Mouse (Mus musculus): ENCODE results near the gene Fbxl18. TPM values are rescaled to one million over a fixed set of nuclear protein-coding genes. Genes with fewer than 3 reads are reported as not detected.

Fbxl18 gene
- 0.84 and 8.3 TPM in 2 replicates for total RNA-seq (2015; ENCODE audit: low replicate concordance)
- total RNA-seq (2017; ENCODE audit: low replicate concordance): 0.56 and 1.4 TPM in 2 replicates

DNA sequence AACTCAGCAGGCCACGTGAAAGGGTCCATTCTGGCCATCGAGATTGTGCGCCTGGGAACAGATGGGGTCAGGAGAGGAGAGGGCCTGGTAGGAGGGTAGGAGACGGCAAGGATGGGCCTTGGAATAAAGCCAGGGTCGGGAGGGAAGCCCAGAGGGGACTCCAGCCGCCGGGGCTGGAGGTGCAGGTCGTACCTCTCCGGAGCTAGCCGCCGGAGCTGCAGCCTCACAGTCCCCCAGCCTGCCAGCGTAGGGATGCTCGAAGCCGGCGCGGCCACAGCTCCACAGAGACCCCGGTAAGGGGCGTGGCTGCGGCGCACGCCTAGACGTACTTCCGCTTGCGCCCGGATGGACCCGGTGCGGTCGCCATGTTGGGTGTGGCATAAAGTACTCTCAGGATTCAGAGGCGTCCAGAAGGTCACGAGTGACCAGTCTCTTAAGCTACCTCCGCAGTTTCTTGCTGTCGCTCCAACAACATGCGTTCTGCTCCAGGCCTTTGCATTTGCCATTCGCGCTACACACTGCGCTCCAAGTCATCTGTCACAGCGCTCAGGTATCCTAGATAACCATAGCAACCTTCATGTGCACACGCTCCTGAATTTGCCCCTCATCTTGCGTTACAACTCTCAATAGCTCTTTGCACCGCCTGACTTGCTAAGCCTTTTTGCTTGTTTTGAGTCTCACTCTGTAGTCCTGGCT lies at the start of gene Fbxl18:
Gene Fbxl18 (minus strand): TSS at position 504 of the 696 bp plus-strand sequence.
- peak; percentile 94 for ATAC-seq (replicated peaks; ENCODE audit: low FRiP score, poor library complexity, severe bottlenecking)

DNA sequence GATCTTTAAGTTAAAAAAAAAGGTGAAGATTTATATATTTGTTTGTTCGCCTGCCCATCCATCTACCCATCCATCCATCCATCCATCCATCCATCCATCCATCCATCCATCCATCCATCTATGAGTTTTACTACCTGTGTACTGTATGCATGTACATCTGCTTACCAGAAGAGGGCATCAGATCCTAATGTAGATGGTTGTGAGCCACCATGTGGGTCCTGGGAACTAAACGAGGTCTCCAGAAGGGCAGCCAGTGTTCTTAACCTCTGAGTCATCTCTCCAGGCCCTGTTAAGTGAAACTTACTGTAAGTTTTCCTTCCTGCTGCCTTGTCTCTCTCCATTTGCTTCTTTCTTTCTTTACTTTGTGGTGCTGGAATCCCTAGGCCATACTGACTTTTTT lies 45.2 kb upstream of the Fbxl18 start:
- no peak for ATAC-seq (replicated peaks; ENCODE audit: low FRiP score, poor library complexity, severe bottlenecking)

DNA sequence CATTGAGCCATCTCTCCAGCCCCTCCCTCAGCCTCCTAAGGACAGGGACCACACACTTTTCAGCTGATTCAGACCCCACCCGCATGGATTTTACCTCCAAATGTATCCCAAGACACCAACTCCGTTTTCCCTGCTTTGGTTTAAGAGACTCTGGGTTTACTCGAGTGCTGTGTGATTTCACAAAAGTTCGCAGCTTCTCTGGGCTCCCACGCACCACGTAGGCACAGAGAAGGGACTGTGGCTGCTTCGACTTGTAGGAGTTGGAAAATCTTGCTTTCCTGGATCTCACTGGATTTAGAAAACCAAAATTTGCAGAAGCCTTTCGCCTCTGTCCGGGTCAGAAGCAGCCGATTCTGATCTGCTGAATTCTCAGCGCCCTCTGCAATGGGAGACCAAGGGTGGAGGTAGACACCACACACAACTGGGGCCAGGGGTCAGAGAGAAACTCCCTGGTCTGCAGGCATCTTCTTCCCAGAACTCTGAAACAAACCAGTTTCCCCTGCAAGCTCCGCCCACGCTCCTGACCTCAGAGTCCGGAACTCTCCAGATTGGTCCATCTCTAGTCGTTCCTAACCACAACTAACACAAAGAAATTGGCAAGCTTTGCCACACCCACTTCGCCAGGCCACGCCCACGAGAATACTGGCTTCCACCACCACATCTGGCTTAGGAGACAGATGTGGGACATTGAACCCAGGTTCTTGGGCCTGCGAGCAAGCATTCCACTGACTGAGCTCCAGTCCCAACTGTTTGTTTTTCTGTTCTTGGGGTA lies 42.9 kb upstream of the Fbxl18 start:
- ATAC-seq (replicated peaks; ENCODE audit: low FRiP score, poor library complexity, severe bottlenecking): no peak

DNA sequence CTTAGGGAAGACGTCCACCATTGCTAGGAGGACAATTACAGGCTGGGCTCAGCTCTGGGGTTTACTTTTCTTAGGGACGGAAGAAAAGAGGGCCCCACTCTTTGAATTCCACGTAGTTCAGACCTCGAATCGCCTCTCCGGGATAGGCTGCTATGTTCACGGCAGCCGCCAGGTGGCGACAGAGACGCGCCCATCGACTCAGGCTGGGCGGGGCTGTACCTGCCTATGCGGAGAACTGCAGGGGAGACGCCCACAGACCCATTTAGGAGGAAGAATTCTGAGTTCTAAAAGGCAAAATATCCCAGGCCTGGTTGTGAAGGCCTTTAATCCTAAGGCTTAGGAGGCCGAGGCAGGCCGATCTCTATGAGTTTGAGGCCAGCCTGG lies 41.1 kb upstream of the Fbxl18 start:
- peak; percentile 73 for ATAC-seq (replicated peaks; ENCODE audit: low FRiP score, poor library complexity, severe bottlenecking)

DNA sequence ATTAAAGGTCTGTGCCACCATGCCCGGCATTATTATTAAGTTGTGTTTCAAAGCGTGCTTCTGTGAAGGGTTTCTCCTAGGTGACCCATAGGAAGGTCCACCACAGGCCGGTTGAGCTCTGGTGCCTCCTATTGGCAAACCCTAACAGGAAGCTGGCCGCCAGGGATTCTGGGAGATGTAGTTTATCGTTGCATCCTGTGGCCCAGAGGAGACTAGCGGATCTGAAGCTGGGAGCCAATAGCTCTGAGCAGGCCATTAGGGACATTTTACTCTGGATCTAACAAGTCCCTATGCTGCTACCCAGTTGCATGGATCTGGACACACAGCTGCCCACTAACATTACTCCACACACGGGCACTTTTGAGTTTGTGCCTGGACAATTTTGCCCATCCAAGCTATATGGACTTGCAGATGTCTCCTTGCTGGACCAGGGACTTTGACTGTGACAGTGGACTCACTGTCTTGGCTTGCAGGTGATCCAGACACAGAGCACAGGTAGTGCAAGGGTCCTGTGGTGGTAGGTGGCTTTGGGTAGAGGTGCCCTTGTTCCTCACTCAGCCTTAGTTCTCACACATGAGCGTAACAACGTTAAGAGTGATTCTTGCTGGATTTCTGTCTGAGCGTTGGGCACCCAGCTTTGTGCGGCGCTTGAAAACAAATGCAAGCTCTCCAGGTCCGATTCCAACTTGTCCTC lies 40.6 kb upstream of the Fbxl18 start:
- ATAC-seq (replicated peaks; ENCODE audit: low FRiP score, poor library complexity, severe bottlenecking): peak; percentile 77

DNA sequence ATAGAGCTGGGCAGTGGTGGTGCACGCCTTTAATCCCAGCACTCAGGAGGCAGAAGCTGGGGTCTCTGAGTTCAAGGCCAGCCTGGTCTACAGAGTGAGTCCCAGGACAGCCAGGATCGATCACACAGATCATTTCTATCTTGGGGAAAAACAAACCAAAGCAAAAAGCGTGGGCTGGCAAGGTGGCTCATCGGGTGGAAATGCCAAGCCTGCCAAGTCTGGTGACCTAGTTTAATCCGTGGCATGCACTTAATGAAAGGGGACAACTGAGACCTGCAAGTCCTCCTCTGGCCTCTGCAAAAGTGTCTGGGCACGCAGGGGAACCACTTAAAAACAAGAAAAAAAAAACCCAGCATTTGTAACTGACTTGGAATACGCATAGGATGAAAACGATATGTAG lies 37.5 kb upstream of the Fbxl18 start:
- ATAC-seq (replicated peaks; ENCODE audit: low FRiP score, poor library complexity, severe bottlenecking): no peak

DNA sequence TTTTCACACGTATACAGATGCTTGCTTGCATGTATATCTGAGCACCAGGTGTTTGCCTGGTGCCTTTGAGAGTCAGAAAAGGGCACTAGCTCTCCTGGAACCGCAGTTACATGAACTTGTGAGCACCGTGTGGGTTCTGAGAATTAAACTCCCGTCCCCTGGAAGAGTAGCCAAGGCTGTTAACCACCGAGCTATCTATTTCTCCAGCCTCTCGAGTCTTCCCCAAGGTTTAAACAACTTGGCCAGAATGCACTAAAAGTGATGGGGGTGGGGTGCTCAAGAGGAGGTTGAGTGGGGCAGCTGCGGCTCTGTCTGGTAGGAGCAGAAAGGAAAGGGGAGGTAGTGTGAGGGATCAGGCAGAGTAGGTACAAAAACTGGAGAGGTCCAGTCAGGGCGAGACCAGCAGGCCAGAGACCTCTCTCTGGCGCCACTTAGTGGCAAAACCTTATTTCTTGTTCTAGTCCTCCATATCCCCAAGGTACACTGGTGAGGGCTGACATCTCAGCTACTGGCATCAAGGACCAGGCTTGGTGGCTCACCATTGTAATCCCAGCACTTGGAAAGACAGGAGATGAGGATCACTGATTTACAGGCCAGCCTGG lies 37.0 kb upstream of the Fbxl18 start:
- ATAC-seq (replicated peaks; ENCODE audit: low FRiP score, poor library complexity, severe bottlenecking): peak; percentile 80

DNA sequence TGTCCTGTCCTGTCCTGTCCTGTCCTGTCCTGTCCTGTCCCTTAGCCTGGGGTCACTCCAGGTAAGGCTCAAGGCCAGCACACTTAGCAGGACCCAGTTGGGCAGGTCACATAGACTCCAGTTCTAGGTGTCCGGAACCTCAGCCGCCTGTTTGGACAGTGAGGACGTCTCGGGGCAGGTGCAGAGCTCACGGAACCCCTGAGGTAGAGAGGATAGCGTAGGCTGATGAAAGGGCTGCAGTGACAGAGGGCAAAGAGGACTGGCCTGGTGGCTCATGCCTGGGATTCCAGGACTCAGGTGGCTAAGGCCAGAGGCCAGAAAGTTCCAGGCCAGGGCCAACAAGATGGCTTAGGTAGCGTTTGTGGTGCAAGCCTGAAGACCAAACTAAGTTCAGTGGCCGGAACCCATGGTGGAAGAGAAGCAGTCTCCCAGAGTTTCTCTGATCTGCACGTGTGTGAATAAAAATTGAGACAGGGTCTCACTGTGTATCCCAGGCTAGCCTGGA lies 36.1 kb upstream of the Fbxl18 start:
- ATAC-seq (replicated peaks; ENCODE audit: low FRiP score, poor library complexity, severe bottlenecking): no peak

DNA sequence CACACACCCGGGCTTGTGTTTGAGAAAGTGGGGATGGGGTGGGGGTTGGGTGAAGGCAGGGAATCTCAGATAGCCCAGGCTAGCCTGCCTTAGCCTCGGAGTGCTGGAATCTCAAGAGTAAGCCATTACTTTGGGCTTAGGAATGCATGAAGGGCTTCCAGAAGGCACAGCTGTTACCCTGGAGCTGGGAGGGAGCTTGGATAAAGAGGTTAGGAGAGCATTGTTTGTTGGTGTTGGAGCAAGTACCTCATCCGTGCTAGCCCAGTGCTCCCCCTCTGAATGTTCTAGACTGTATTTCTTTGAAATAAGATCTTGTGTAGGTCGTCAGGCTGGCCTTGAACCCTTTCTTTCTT lies 34.2 kb upstream of the Fbxl18 start:
- ATAC-seq (replicated peaks; ENCODE audit: low FRiP score, poor library complexity, severe bottlenecking): 0 out of 2 replicates have a peak, but pooled peaks have one; percentile 8

DNA sequence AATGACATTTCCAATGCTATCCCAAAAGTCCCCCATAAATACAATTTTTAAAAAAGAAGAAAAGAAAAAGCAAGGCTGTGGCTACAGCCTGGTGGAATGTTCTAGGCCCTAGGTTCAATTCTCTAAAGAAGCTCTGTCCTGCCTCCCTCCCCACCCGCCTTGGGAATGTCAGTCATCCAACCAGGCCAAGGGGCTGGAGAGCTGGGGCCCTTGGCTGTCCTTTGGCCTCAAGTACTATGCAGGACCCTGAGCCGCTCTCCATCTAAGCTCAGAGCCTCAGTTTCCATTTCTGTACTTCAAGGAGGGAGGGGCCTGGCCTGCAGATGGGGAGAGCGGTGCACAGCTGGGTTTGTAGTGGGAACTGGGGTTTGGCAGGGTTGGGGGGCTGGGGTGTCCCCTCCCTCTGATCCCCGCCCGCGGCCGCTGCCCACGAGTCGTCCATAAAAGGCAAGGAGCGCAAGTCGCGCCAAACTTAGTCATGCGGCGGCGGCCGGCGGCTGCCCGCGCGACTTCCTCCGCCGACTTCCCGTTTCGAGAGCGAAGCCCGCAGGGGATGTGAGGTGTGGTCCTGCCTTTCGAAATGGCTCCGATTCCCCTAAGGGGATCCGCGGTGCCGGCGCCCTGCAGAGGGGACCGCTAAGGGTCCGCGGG lies 33.7 kb upstream of the Fbxl18 start:
- peak; percentile 54 for ATAC-seq (replicated peaks; ENCODE audit: low FRiP score, poor library complexity, severe bottlenecking)

DNA sequence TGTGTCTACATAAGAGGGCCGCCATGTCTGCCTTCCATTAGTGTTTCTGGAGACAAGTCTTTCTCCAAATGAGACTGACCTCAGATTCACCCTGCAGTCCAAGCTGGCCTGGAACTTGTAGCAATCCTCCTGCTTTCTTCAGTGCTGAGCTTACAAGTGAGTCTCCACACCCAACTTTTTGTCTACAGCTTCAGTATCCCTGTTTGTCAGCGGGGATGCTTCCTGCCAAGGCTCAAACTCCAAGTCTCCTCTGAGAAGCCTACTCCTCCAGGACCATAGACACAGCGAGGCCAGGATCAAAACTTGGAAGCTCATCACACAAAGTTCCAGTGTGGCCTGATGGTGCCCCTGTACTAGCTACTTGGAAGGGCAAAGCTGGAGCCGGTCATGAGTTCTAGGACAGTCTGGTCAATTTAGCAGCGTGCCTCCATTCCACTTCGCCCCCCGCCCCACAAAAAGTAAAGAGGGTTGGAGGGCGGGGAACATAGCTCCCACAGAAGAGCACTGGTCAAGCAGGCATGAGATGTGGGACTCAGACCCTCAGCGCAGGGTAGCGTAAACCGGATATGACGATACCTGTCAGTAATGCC lies 32.2 kb upstream of the Fbxl18 start:
- no peak for ATAC-seq (replicated peaks; ENCODE audit: low FRiP score, poor library complexity, severe bottlenecking)

DNA sequence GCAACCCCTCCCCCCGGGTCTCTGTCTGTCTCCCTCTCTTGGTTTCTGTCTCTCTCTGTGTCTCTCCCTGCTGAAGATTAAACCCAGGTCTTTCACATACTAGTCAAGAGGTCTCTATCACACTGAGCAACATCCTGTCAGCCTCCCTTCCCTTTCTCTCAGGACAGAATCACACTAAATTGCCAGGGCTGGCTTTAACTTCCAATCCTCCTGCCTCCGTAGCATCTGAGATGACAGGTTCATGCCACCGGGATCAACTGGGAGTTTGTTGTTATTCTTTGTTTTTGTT lies 31.7 kb upstream of the Fbxl18 start:
- ATAC-seq (replicated peaks; ENCODE audit: low FRiP score, poor library complexity, severe bottlenecking): no peak

DNA sequence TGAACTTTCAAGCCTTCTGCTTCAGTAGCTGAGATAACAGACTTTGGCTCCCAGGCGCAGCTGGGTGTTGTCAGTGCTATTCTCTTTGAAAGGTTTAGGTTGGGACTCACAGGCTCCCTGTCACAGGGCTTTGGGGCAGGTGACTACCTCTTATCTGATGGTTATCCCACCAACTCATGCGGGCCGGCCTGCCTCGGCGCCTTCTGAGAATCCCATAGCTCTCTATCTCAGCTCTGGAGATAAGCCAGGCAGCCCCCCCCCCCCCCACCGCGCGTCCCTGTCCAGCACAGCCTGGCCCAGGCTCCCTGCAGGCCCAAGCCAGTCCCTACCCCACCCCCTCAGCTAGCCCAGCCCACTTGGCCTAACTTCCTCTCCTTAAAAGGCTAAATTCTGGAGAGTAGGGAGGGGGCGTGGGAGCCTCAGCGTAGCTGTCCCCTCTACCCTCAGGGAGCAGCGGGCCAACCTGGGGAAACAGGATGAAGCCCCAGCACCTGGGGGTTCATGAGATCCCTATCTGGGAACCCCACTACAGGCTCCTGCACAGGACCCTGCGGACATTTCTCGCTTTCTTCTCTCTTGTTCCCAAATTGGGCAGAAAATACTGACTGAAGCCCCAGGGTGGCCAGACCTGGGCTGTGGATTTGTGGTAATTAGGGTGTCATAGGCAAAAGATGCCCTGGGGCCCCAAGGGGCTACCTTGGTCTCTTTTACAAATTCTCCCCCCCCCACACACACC lies 31.2 kb upstream of the Fbxl18 start:
- no peak for ATAC-seq (replicated peaks; ENCODE audit: low FRiP score, poor library complexity, severe bottlenecking)

DNA sequence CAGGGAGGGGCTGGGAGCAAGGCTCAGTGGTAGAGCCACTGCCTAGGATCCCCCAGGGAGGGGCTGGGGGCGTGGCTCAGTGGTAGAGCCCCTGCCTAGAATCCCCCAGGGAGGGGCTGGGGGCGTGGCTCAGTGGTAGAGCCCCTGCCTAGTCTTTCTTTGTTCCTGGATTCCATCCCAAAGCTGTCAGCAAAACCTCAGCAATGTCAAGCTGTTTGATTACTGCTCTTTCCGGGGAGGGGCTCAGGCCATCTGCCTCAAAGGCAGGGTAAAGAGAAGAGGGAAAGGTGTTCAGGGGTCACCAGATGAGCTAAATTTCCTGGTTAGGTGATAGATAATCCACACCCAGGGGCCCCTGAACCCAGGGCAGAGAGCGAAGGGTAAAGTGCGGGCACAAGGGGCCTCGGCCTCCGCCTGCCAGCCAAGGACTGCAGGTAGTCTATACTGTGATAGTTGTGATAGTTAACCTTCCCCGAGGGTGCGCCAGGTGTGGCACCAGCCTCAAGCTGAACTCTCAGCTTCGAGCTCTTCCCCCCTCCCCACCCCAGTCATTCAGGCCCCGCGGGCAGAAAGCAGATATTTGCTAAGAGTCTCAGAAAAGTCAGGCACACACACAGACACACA lies 29.2 kb upstream of the Fbxl18 start:
- no peak for ATAC-seq (replicated peaks; ENCODE audit: low FRiP score, poor library complexity, severe bottlenecking)

DNA sequence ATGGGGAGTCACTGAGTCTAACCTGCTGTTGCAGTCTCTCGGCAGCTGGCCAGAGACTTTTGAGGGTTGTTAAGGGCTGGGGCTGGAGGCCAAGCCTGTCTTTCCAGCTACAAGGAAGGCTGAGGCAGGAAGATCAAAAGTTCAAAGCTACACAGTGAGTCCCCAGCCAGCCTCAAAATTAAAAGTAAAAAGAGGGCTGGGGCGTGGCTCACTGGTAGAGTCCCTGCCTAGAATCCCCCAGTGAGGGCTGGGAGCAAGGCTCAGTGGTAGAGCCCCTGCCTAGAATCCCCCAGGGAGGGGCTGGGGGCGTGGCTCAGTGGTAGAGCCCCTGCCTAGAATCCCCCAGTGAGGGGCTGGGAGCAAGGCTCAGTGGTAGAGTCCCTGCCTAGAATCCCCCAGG lies 28.6 kb upstream of the Fbxl18 start:
- no peak for ATAC-seq (replicated peaks; ENCODE audit: low FRiP score, poor library complexity, severe bottlenecking)

DNA sequence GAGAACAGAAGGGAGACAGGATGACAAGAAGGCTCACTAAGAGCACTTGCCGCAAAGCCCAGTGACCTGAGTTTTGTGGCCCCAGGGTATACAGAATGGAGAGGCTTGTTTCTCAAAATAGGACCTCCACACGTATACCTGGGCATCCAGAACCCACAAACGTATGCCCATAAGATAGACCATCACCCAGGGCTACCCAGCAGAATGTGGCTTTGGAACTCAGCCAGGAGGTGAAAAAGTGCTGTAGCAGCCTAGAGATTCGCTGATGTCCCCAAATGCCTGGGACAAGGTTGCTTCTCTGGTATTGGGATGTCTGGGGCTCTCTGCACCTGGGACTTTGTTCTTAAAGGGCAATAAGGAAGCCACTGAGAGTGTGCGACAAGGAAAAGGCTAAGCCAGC lies 27.0 kb upstream of the Fbxl18 start:
- no peak for ATAC-seq (replicated peaks; ENCODE audit: low FRiP score, poor library complexity, severe bottlenecking)

DNA sequence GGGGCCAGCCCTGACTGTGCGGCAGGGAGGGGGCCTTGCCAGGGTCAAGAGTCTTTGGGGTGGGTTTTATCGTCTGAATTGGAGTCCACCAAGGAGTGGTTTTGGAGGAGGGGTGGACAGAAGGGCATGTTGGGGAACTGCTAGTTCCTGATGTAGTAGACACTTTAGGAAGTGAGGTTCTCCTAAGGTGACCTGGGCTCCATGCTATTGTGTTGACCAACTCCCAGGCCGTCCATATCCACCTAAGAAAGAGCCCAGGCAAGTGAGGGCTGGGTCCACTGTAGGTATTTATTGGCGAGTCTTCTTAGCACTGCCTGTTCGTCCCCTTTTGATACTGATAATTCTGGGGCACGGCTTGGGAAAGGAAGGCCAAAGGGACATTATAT lies 25.8 kb upstream of the Fbxl18 start:
- no peak for ATAC-seq (replicated peaks; ENCODE audit: low FRiP score, poor library complexity, severe bottlenecking)

DNA sequence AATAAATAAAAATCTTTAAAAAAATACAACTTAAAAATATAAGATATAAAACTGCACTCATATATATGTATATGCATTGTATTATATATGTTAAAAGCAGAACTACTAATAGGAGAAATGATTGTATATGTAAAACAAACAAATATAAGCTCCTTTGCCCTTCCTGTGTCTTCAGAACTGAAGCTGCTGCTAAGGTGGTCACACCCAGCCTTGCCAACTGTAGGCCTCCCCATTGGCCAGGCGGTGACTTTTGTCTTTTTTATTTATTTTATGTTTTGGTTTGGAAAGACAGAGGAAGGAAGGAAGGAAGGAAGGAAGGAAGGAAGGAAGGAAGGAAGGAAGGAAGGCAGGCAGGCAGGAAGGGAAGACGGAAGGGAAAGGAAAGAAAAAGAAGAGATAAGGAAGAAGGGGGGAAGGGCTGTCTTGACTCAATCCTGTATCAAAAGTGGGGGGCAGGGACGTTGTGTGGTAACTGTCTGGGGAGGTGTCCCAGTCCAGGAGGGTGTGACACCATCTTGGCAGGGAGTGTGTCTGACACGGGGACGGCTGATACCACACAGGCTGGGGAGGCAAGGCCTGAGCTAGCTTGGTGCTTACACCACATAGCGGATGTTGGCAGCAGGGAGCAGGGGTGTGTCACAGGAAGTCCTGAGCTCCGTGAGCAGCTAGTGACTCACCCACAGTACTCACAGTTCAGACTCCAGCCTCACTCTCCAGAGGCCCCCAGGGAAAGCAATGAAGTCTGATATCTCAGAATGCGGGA lies 25.3 kb upstream of the Fbxl18 start:
- ATAC-seq (replicated peaks; ENCODE audit: low FRiP score, poor library complexity, severe bottlenecking): peak; percentile 96
